11 mouse cellular contexts compared by ENCODE assay signal in genomic region chr11:64436791-64437298, GRCm38 (mm10). TPM values are rescaled to one million over a fixed set of nuclear protein-coding genes. Genes with fewer than 3 reads are reported as not detected.
A peak's percentile ranks its signal among the peaks of the same experiment; 100 is the strongest.
DNase-seq lines count a peak whose midpoint lies in the region; ATAC-seq lines count a peak whose summit lies in the region.
"Had no signal": no experiment of that assay in that cellular context is flagged by ENCODE, and none has a peak within 500 bp of the region (broad histone marks: within the 10 kb centered on the region; RNA-seq: fewer than 3 reads in every experiment).

No protein-coding gene starts in this region.

- H3K4me1 ChIP-seq in heart, embryonic 14.5 days (ENCODE audit: control insufficient read depth in 2 of 2, insufficient read depth in 2 of 2, low read length in 2 of 2) = peaks cover 2 to 8% of the 10 kb centered on the region in 2 experiments; a peak in 3 of 4 replicates
- H3K4me1 ChIP-seq in embryonic facial prominence, embryonic 10.5 days = peaks cover 47% of the 10 kb centered on the region
- peaks cover 22% of the 10 kb centered on the region for H3K4me1 ChIP-seq in hindbrain, embryonic 15.5 days (replicated peaks)
- peaks cover 18% of the 10 kb centered on the region for H3K4me1 ChIP-seq in midbrain, embryonic 12.5 days

- H3K36me3 ChIP-seq in heart, embryonic 14.5 days (ENCODE audit: control insufficient read depth, insufficient read depth, low read length) = no peaks in the 10 kb centered on the region
- H3K36me3 ChIP-seq in embryonic facial prominence, embryonic 10.5 days (replicated peaks) = no peaks in the 10 kb centered on the region
- H3K36me3 ChIP-seq in hindbrain, embryonic 15.5 days = no peaks in the 10 kb centered on the region
- no peaks in the 10 kb centered on the region for H3K36me3 ChIP-seq in midbrain, embryonic 12.5 days

- H3K4me3 ChIP-seq in heart, embryonic 14.5 days (ENCODE audit: control insufficient read depth in 1 of 2, insufficient read depth in 1 of 2, low read depth in 1 of 2, low read length in 2 of 2) = peak overlapping the region; percentile 54
- H3K4me3 ChIP-seq in embryonic facial prominence, embryonic 10.5 days = peak overlapping the region; percentile 75
- peak overlapping the region; percentile 56 for H3K4me3 ChIP-seq in hindbrain, embryonic 15.5 days
- H3K4me3 ChIP-seq in midbrain, embryonic 12.5 days = peak overlapping the region; percentile 63

- peaks cover 46% of the 10 kb centered on the region for H3K27me3 ChIP-seq in heart, embryonic 14.5 days (ENCODE audit: control insufficient read depth, insufficient read depth, low read length)
- peaks cover 50% of the 10 kb centered on the region for H3K27me3 ChIP-seq in embryonic facial prominence, embryonic 10.5 days (replicated peaks; ENCODE audit: low read depth, poor library complexity, severe bottlenecking)
- peaks cover 23% of the 10 kb centered on the region for H3K27me3 ChIP-seq in hindbrain, embryonic 15.5 days
- H3K27me3 ChIP-seq in midbrain, embryonic 12.5 days = peaks cover 20% of the 10 kb centered on the region

- 30% methylated on average over 5 of the region's 5 CpGs for WGBS in heart, embryonic 14.5 days
- WGBS in embryonic facial prominence, embryonic 10.5 days = 13% methylated on average over 5 of the region's 5 CpGs
- WGBS in hindbrain, embryonic 15.5 days = 21% methylated on average over 5 of the region's 5 CpGs
- 9% methylated on average over 5 of the region's 5 CpGs for WGBS in midbrain, embryonic 12.5 days

- no peak for ATAC-seq in heart, embryonic 14.5 days (ENCODE audit: insufficient number of reproducible peaks, insufficient read depth, low FRiP score, low read depth)
- no peak for ATAC-seq in hindbrain, embryonic 15.5 days (ENCODE audit: low FRiP score, low read depth)
- ATAC-seq in midbrain, embryonic 12.5 days (ENCODE audit: low FRiP score, low read depth) = no peak
- ATAC-seq in frontal cortex, adult (ENCODE audit: low TSS enrichment) = no peak
- ATAC-seq: CD4-positive, CD25-positive, alpha-beta regulatory T cell, adult 4 months had no signal

- peak overlapping the region; percentile 84 for H3K4me2 ChIP-seq in heart, embryonic 14.5 days (ENCODE audit: low read length)
- peak overlapping the region; percentile 99 for H3K4me2 ChIP-seq in hindbrain, embryonic 15.5 days
- peak overlapping the region; percentile 89 for H3K4me2 ChIP-seq in midbrain, embryonic 12.5 days (replicated peaks)

- intact Hi-C loops in heart, postnatal 36 days (cut with DNase I) = no loop called here

- H3K9me3 ChIP-seq in heart, embryonic 14.5 days (ENCODE audit: control insufficient read depth, low read length) = no peaks in the 10 kb centered on the region
- H3K9me3 ChIP-seq in embryonic facial prominence, embryonic 10.5 days = no peaks in the 10 kb centered on the region
- H3K9me3 ChIP-seq in hindbrain, embryonic 15.5 days = no peaks in the 10 kb centered on the region
- H3K9me3 ChIP-seq in midbrain, embryonic 12.5 days = no peaks in the 10 kb centered on the region

- H3K27ac ChIP-seq in heart, embryonic 14.5 days (replicated peaks in 1 of 2; ENCODE audit: control insufficient read depth in 1 of 2, insufficient read depth in 1 of 2, low read depth in 2 of 2, low read length in 2 of 2) = no peak overlapping the region
- peak overlapping the region; percentile 92 for H3K27ac ChIP-seq in embryonic facial prominence, embryonic 10.5 days (replicated peaks)
- H3K27ac ChIP-seq in hindbrain, embryonic 15.5 days (replicated peaks) = no peak overlapping the region
- H3K27ac ChIP-seq in midbrain, embryonic 12.5 days (replicated peaks) = no peak overlapping the region

- H3K9ac ChIP-seq in heart, embryonic 14.5 days (ENCODE audit: low read length) = 0 out of 2 replicates have a peak overlapping the region, but pooled peaks have one; percentile 64
- no peak overlapping the region for H3K9ac ChIP-seq in hindbrain, embryonic 15.5 days
- H3K9ac ChIP-seq in midbrain, embryonic 12.5 days (replicated peaks) = peak overlapping the region; percentile 90

- DNase-seq in heart, postnatal 36 days = no peak
- DNase-seq in embryonic facial prominence, embryonic 10.5 days (ENCODE audit: low spot score) = no peak
- DNase-seq in layer of hippocampus, postnatal 25 days (ENCODE audit: extremely low spot score in 1 of 2, low spot score in 1 of 2) = no peak
- no peak for DNase-seq in right cerebral cortex, adult 18-20 months

RNA-seq across cellular contexts. Expression of gene F930015N05Rik, which starts 0.4 kb away (rescaled TPM):
- polyA plus RNA-seq in heart, embryonic 14.5 days (2014; fragmentation: Nextera tagmentation; extraction: Ambion mirVana) = 0.39 and 0.54 TPM in 2 replicates
- under 1 TPM in 1 of 2 experiments, not detected in 1; 0.35 TPM for total RNA-seq in heart, postnatal 36 days (2021)
- polyA plus RNA-seq in embryonic facial prominence, embryonic 10.5 days (2016; fragmentation: Nextera tagmentation; extraction: Ambion mirVana) = 1.6 and 2.2 TPM in 2 replicates
- polyA plus RNA-seq in hindbrain, embryonic 15.5 days (2015; fragmentation: Nextera tagmentation; extraction: Ambion mirVana) = 1.3 and 1.4 TPM in 2 replicates
- 4.9 and 5.4 TPM in 2 replicates for polyA plus RNA-seq in midbrain, embryonic 12.5 days (2016; fragmentation: Nextera tagmentation; extraction: Ambion mirVana)
- under 1 TPM in 1 of 2 experiments, not detected in 1; 0.23 TPM for total RNA-seq in layer of hippocampus, postnatal 25 days (2021)
- total RNA-seq: adrenal gland, postnatal 14 days had no signal
- polyA plus RNA-seq: CD4-positive, CD25-positive, alpha-beta regulatory T cell, adult 4 months; testis, adult 2 months had no signal

RNA-seq across cellular contexts. Expression of gene Hs3st3a1, which starts 1.7 kb away (rescaled TPM):
- 0.61 and 0.88 TPM in 2 replicates for polyA plus RNA-seq in heart, embryonic 14.5 days (2014; fragmentation: Nextera tagmentation; extraction: Ambion mirVana)
- under 1 TPM; 0.36 to 0.43 TPM for total RNA-seq in heart, postnatal 36 days (2021)
- 2.0 and 3.0 TPM in 2 replicates for polyA plus RNA-seq in embryonic facial prominence, embryonic 10.5 days (2016; fragmentation: Nextera tagmentation; extraction: Ambion mirVana)
- polyA plus RNA-seq in hindbrain, embryonic 15.5 days (2015; fragmentation: Nextera tagmentation; extraction: Ambion mirVana) = 1.3 and 1.4 TPM in 2 replicates
- 2.7 and 3.2 TPM in 2 replicates for polyA plus RNA-seq in midbrain, embryonic 12.5 days (2016; fragmentation: Nextera tagmentation; extraction: Ambion mirVana)
- total RNA-seq in layer of hippocampus, postnatal 25 days (2021) = under 1 TPM; 0.25 to 0.45 TPM
- polyA plus RNA-seq: CD4-positive, CD25-positive, alpha-beta regulatory T cell, adult 4 months had no signal
